Mouse (Mus musculus): ENCODE data around the gene Ccr6. TPM values are rescaled to one million over a fixed set of nuclear protein-coding genes. Genes with fewer than 3 reads are reported as not detected.

The Ccr6 gene
- polyA plus RNA-seq, 1 experiment from 2014 or later = not detected

GRCm38 (mm10) chr17:8214369-8214768 is 21.5 kb upstream of the Ccr6 start:
- Histone ChIP-seq H3K9ac (no peak overlapping the region), H3K36me3 (replicated peaks) (no peaks in the 10 kb centered on the region), H3K4me2 (no peak overlapping the region), H3K9me3 (no peaks in the 10 kb centered on the region), H3K4me1 (no peaks in the 10 kb centered on the region), H3K27ac (no peak overlapping the region), H3K4me3 (replicated peaks) (no peak overlapping the region), H3K27me3 (no peaks in the 10 kb centered on the region)
- ATAC-seq (ENCODE audit: low FRiP score) = no peak
- WGBS = 97% methylated on average over 1 of the region's 1 CpGs

GRCm38 (mm10) chr17:8215016-8215745 is 20.7 kb upstream of the Ccr6 start:
- no peak for ATAC-seq (ENCODE audit: low FRiP score)
- no peak overlapping the region for H3K4me3 ChIP-seq (replicated peaks)
- no peak overlapping the region for H3K27ac ChIP-seq
- H3K27me3 ChIP-seq = no peaks in the 10 kb centered on the region
- H3K9me3 ChIP-seq = no peaks in the 10 kb centered on the region
- no peak overlapping the region for H3K9ac ChIP-seq
- 91% methylated on average over 12 of the region's 12 CpGs for WGBS
- H3K36me3 ChIP-seq (replicated peaks) = no peaks in the 10 kb centered on the region
- no peaks in the 10 kb centered on the region for H3K4me1 ChIP-seq
- no peak overlapping the region for H3K4me2 ChIP-seq

GRCm38 (mm10) chr17:8223225-8223624 is 12.6 kb upstream of the Ccr6 start:
- Histone ChIP-seq H3K36me3 (replicated peaks) (no peaks in the 10 kb centered on the region), H3K9ac (no peak overlapping the region), H3K4me1 (no peaks in the 10 kb centered on the region), H3K9me3 (no peaks in the 10 kb centered on the region), H3K27me3 (no peaks in the 10 kb centered on the region), H3K4me3 (replicated peaks) (no peak overlapping the region), H3K27ac (no peak overlapping the region), H3K4me2 (no peak overlapping the region)
- no peak for ATAC-seq (ENCODE audit: low FRiP score)
- WGBS = 91% methylated on average over 10 of the region's 10 CpGs

- WGBS = 76% methylated on average over 1 of the region's 1 CpGs
- Histone ChIP-seq H3K4me3 (replicated peaks) (no peak overlapping the region), H3K9me3 (no peaks in the 10 kb centered on the region), H3K27ac (no peak overlapping the region), H3K4me1 (no peaks in the 10 kb centered on the region), H3K36me3 (replicated peaks) (no peaks in the 10 kb centered on the region), H3K9ac (no peak overlapping the region), H3K27me3 (no peaks in the 10 kb centered on the region), H3K4me2 (no peak overlapping the region)
- no peak for ATAC-seq (ENCODE audit: low FRiP score)
These were observed 11.8 kb upstream of the Ccr6 start for GRCm38 (mm10) chr17:8224072-8224471.

GRCm38 (mm10) chr17:8225166-8225565 is 10.7 kb upstream of the Ccr6 start:
- WGBS = 92% methylated on average over 2 of the region's 2 CpGs
- Histone ChIP-seq H3K27ac (no peak overlapping the region), H3K27me3 (no peaks in the 10 kb centered on the region), H3K4me3 (replicated peaks) (no peak overlapping the region), H3K9ac (no peak overlapping the region), H3K4me2 (no peak overlapping the region), H3K9me3 (no peaks in the 10 kb centered on the region), H3K36me3 (replicated peaks) (no peaks in the 10 kb centered on the region), H3K4me1 (no peaks in the 10 kb centered on the region)
- ATAC-seq (ENCODE audit: low FRiP score) = no peak

GRCm38 (mm10) chr17:8225746-8226145 is 10.1 kb upstream of the Ccr6 start:
- no peaks in the 10 kb centered on the region for H3K27me3 ChIP-seq
- no peak for ATAC-seq (ENCODE audit: low FRiP score)
- no peaks in the 10 kb centered on the region for H3K4me1 ChIP-seq
- 75% methylated on average over 4 of the region's 4 CpGs for WGBS
- H3K9me3 ChIP-seq = no peaks in the 10 kb centered on the region
- no peak overlapping the region for H3K27ac ChIP-seq
- H3K4me2 ChIP-seq = no peak overlapping the region
- H3K36me3 ChIP-seq (replicated peaks) = no peaks in the 10 kb centered on the region
- no peak overlapping the region for H3K9ac ChIP-seq
- H3K4me3 ChIP-seq (replicated peaks) = no peak overlapping the region

- no peaks in the 10 kb centered on the region for H3K36me3 ChIP-seq (replicated peaks)
These were observed 7.2 kb upstream of the Ccr6 start for GRCm38 (mm10) chr17:8228622-8229021.

GRCm38 (mm10) chr17:8229607-8230006 is 6.2 kb upstream of the Ccr6 start:
- WGBS = 90% methylated on average over 3 of the region's 3 CpGs
- no peak for ATAC-seq (ENCODE audit: low FRiP score)
- no peak overlapping the region for H3K9ac ChIP-seq

More at GRCm38 (mm10) chr17:8228622-8229021, 7.2 kb upstream of the Ccr6 start:
- Histone ChIP-seq H3K4me3 (replicated peaks) (no peak overlapping the region), H3K27ac (no peak overlapping the region), H3K9ac (no peak overlapping the region), H3K9me3 (no peaks in the 10 kb centered on the region), H3K4me2 (no peak overlapping the region), H3K27me3 (0 out of 2 replicates have a peak, but pooled peaks cover 3% of the 10 kb centered on the region), H3K4me1 (no peaks in the 10 kb centered on the region)
- WGBS = 62% methylated on average over 9 of the region's 9 CpGs
- ATAC-seq (ENCODE audit: low FRiP score) = no peak

GRCm38 (mm10) chr17:8232089-8232488 is 3.8 kb upstream of the Ccr6 start:
- WGBS = 87% methylated on average over 5 of the region's 5 CpGs
- H3K9me3 ChIP-seq = no peaks in the 10 kb centered on the region
- ATAC-seq (ENCODE audit: low FRiP score) = no peak
- no peak overlapping the region for H3K4me3 ChIP-seq (replicated peaks)
- no peaks in the 10 kb centered on the region for H3K4me1 ChIP-seq
- H3K27ac ChIP-seq = no peak overlapping the region
- no peak overlapping the region for H3K4me2 ChIP-seq
- H3K36me3 ChIP-seq (replicated peaks) = no peaks in the 10 kb centered on the region
- no peak overlapping the region for H3K9ac ChIP-seq
- 0 out of 2 replicates have a peak, but pooled peaks cover 3% of the 10 kb centered on the region for H3K27me3 ChIP-seq

More at GRCm38 (mm10) chr17:8229607-8230006, 6.2 kb upstream of the Ccr6 start:
- Histone ChIP-seq H3K36me3 (replicated peaks) (no peaks in the 10 kb centered on the region), H3K9me3 (no peaks in the 10 kb centered on the region), H3K4me2 (no peak overlapping the region), H3K27me3 (0 out of 2 replicates have a peak, but pooled peaks cover 3% of the 10 kb centered on the region), H3K4me3 (replicated peaks) (no peak overlapping the region), H3K27ac (no peak overlapping the region), H3K4me1 (no peaks in the 10 kb centered on the region)

- H3K4me2 ChIP-seq = no peak overlapping the region
- no peak overlapping the region for H3K4me3 ChIP-seq (replicated peaks)
- no peaks in the 10 kb centered on the region for H3K4me1 ChIP-seq
- WGBS = 84% methylated on average over 15 of the region's 15 CpGs
- no peak overlapping the region for H3K9ac ChIP-seq
- ATAC-seq (ENCODE audit: low FRiP score) = no peak
- H3K36me3 ChIP-seq (replicated peaks) = no peaks in the 10 kb centered on the region
- H3K27me3 ChIP-seq = 0 out of 2 replicates have a peak, but pooled peaks cover 3% of the 10 kb centered on the region
- no peak overlapping the region for H3K27ac ChIP-seq
- no peaks in the 10 kb centered on the region for H3K9me3 ChIP-seq
These were observed 2.1 kb upstream of the Ccr6 start for GRCm38 (mm10) chr17:8233618-8234214.

- no peak overlapping the region for H3K4me2 ChIP-seq
- no peak overlapping the region for H3K9ac ChIP-seq
- WGBS = 80% methylated on average over 4 of the region's 4 CpGs
- no peak overlapping the region for H3K4me3 ChIP-seq (replicated peaks)
- no peak overlapping the region for H3K27ac ChIP-seq
- 0 out of 2 replicates have a peak, but pooled peaks cover 3% of the 10 kb centered on the region for H3K27me3 ChIP-seq
- H3K4me1 ChIP-seq = no peaks in the 10 kb centered on the region
- H3K36me3 ChIP-seq (replicated peaks) = no peaks in the 10 kb centered on the region
- no peaks in the 10 kb centered on the region for H3K9me3 ChIP-seq
- ATAC-seq (ENCODE audit: low FRiP score) = no peak
These were observed 1.3 kb upstream of the Ccr6 start for GRCm38 (mm10) chr17:8234537-8234936.

- Histone ChIP-seq H3K36me3 (replicated peaks) (no peaks in the 10 kb centered on the region), H3K4me1 (no peaks in the 10 kb centered on the region), H3K4me3 (replicated peaks) (no peak overlapping the region), H3K27me3 (no peaks in the 10 kb centered on the region), H3K9me3 (no peaks in the 10 kb centered on the region), H3K9ac (no peak overlapping the region), H3K4me2 (no peak overlapping the region), H3K27ac (no peak overlapping the region)
- 85% methylated on average over 15 of the region's 15 CpGs for WGBS
- no peak for ATAC-seq (ENCODE audit: low FRiP score)
These were observed 2.3 kb downstream of the Ccr6 start for GRCm38 (mm10) chr17:8238012-8238710.
